Mouse (Mus musculus): ENCODE results near the gene Qrsl1. TPM values are rescaled to one million over a fixed set of nuclear protein-coding genes. Genes with fewer than 3 reads are reported as not detected.

Qrsl1 gene
- polyA plus RNA-seq, 1 experiment from 2014 or later, result 18.4 TPM

DNA sequence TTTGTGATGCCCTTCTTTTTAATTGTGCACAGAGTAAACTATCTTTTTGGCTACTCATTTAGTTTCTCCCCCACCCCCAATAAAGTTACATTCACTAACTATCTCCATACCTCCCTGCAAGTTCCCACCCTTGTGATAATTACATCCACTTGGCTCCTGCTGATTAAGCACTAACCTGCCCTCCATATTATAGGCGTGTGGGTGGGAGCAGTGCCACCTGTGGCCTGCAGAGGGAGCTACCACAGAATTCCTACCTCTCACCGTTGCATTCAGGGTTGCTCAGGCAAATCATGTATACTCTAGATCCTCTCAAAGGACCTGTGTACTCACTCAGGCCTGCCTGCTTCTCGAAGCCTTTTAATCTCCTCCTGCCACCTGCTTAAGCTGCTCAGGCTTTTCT, 56.1 kb downstream of the Qrsl1 start:
- no peak for ATAC-seq (ENCODE audit: insufficient read depth, low FRiP score)
- Histone ChIP-seq H3K4me3 (replicated peaks; ENCODE audit: low read length) (no peak overlapping the region), H3K4me1 (ENCODE audit: control insufficient read depth, insufficient read depth, low read length) (no peaks in the 10 kb centered on the region), H3K36me3 (ENCODE audit: control insufficient read depth, insufficient read depth, low read length) (no peaks in the 10 kb centered on the region), H3K9ac (ENCODE audit: low read length) (no peak overlapping the region), H3K27me3 (ENCODE audit: control insufficient read depth, insufficient read depth, low read length) (no peaks in the 10 kb centered on the region), H3K4me2 (ENCODE audit: low read depth, low read length) (no peak overlapping the region), H3K9me3 (replicated peaks; ENCODE audit: control insufficient read depth, low read length) (no peaks in the 10 kb centered on the region), H3K27ac (ENCODE audit: low read length) (no peak overlapping the region)
- 81% methylated on average over 3 of the region's 3 CpGs for whole genome bisulfite sequencing

DNA sequence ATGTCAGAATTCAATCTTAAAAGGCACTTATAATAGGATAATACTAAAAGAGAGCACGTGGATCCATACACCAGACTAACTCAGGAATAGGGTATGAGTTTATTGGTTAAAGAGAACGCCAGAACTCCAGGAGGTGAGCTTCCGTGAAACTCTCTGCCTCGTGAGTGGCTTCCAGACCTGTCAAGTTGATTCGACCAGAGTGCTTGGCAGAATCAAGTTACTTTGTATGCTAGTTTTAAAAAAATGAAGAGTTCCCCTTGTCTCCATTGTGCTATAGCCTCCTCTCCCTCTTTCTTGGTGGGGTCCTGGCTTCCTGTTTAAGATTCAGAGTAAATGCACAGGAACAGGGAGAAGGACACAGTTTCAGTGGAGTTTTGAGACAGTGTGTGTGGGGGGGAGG, 60.1 kb downstream of the Qrsl1 start:
- 81% methylated on average over 5 of the region's 5 CpGs for WGBS
- H3K27ac ChIP-seq (ENCODE audit: low read length), result no peak overlapping the region
- H3K4me3 ChIP-seq (replicated peaks; ENCODE audit: low read length), result no peak overlapping the region
- no peak overlapping the region for H3K9ac ChIP-seq (ENCODE audit: low read length)
- H3K27me3 ChIP-seq (ENCODE audit: control insufficient read depth, insufficient read depth, low read length), result no peaks in the 10 kb centered on the region
- H3K4me2 ChIP-seq (ENCODE audit: low read depth, low read length), result no peak overlapping the region
- no peaks in the 10 kb centered on the region for H3K36me3 ChIP-seq (ENCODE audit: control insufficient read depth, insufficient read depth, low read length)
- H3K9me3 ChIP-seq (replicated peaks; ENCODE audit: control insufficient read depth, low read length), result no peaks in the 10 kb centered on the region
- no peaks in the 10 kb centered on the region for H3K4me1 ChIP-seq (ENCODE audit: control insufficient read depth, insufficient read depth, low read length)
- ATAC-seq (ENCODE audit: insufficient read depth, low FRiP score), result no peak

DNA sequence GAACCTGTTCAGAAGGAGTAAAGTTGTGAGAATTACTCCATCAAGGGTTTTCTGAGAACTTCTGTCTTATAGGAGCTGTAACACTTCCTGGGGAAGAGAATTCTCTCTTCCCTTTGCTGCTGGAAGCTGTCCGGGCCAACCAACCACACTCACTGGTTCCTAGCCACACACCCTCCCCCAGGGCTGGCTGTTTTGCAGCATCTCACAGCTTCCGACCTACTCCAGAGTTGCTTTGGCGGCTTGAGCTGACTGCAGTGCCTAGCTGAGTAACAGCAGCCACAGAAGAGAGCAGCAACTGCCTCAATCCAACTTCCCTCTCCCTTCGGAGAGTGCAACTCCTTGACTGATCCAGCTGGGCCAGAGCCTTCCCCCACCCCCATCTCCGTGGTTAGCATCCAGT, 68.7 kb downstream of the Qrsl1 start:
- Histone ChIP-seq H3K4me2 (ENCODE audit: low read depth, low read length) (no peak overlapping the region), H3K9me3 (replicated peaks; ENCODE audit: control insufficient read depth, low read length) (no peaks in the 10 kb centered on the region), H3K27ac (ENCODE audit: low read length) (no peak overlapping the region), H3K9ac (ENCODE audit: low read length) (no peak overlapping the region), H3K4me3 (replicated peaks; ENCODE audit: low read length) (no peak overlapping the region), H3K36me3 (ENCODE audit: control insufficient read depth, insufficient read depth, low read length) (no peaks in the 10 kb centered on the region), H3K27me3 (ENCODE audit: control insufficient read depth, insufficient read depth, low read length) (no peaks in the 10 kb centered on the region), H3K4me1 (ENCODE audit: control insufficient read depth, insufficient read depth, low read length) (peaks cover 5% of the 10 kb centered on the region; the same call in 1 of the 2 replicates)
- 26% methylated on average over 5 of the region's 5 CpGs for WGBS
- no peak for ATAC-seq (ENCODE audit: insufficient read depth, low FRiP score)

GRCm38 (mm10) chr10:43830251-43831018, 71.1 kb downstream of the Qrsl1 start:
- no peak for ATAC-seq (ENCODE audit: insufficient read depth, low FRiP score)
- WGBS, result 35% methylated on average over 17 of the region's 17 CpGs
- Histone ChIP-seq H3K9ac (ENCODE audit: low read length) (no peak overlapping the region), H3K4me3 (replicated peaks; ENCODE audit: low read length) (no peak overlapping the region), H3K4me1 (ENCODE audit: control insufficient read depth, insufficient read depth, low read length) (peaks cover 5% of the 10 kb centered on the region; the same call in 1 of the 2 replicates), H3K27me3 (ENCODE audit: control insufficient read depth, insufficient read depth, low read length) (no peaks in the 10 kb centered on the region), H3K27ac (ENCODE audit: low read length) (no peak overlapping the region), H3K9me3 (replicated peaks; ENCODE audit: control insufficient read depth, low read length) (no peaks in the 10 kb centered on the region), H3K36me3 (ENCODE audit: control insufficient read depth, insufficient read depth, low read length) (no peaks in the 10 kb centered on the region), H3K4me2 (ENCODE audit: low read depth, low read length) (peak overlapping the region; percentile 15; the same call in 1 of the 2 replicates)

DNA sequence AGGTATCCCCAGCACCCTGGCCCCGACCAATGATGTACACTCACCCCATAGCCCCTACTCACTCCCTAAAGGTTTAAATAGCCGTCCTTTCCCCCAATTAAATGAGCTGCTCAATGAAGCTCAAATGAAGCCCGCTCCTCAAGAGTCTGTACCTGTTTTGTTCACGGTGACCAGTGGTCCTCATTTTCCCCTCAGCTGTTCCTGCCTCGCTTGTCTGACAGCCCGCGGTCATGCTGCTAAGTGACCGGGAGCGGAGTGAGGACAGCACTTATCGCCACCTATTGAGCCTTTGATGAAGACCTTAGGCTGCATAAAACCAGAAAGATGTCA, 72.9 kb downstream of the Qrsl1 start:
- no peaks in the 10 kb centered on the region for H3K9me3 ChIP-seq (replicated peaks; ENCODE audit: control insufficient read depth, low read length)
- H3K9ac ChIP-seq (ENCODE audit: low read length), result no peak overlapping the region
- no peaks in the 10 kb centered on the region for H3K36me3 ChIP-seq (ENCODE audit: control insufficient read depth, insufficient read depth, low read length)
- H3K27me3 ChIP-seq (ENCODE audit: control insufficient read depth, insufficient read depth, low read length), result no peaks in the 10 kb centered on the region
- ATAC-seq (ENCODE audit: insufficient read depth, low FRiP score), result no peak
- 92% methylated on average over 10 of the region's 10 CpGs for WGBS
- H3K27ac ChIP-seq (ENCODE audit: low read length), result no peak overlapping the region
- no peak overlapping the region for H3K4me3 ChIP-seq (replicated peaks; ENCODE audit: low read length)
- no peak overlapping the region for H3K4me2 ChIP-seq (ENCODE audit: low read depth, low read length)
- peaks cover 5% of the 10 kb centered on the region; the same call in 1 of the 2 replicates for H3K4me1 ChIP-seq (ENCODE audit: control insufficient read depth, insufficient read depth, low read length)

DNA sequence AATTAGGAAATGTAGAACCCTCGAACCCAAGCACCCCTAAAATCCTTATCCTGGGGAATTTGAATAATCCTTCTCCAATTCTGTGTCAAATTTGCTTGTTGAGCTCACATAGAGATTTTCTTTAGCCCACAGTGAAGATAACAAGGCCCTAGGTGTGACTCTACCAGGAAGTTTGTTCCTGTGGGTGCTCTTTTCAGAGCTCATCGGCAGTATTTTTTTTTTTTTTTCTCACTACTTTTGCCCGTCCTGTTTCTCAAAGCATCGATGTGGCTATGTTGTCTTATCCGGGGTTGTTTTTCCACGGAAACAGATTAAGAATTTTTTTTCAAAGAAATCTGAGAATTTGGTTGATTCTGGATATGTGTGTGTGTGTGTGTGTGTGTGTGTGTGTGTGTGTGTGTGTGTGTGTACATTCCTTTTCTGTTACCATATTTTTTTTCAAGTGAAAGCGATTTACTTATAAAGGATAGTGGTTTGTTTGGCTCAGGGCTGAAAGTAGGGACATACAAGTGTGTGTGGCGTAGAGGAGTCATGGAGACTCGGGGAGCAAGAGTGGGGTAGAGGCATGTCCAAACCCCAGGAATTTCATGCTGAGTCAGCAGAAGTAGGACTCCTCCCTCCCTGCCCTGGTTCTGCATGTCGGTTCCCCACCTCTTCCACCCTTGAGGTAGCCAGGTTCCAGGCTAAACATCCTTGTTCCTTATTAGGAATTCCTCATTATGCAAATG, 73.4 kb downstream of the Qrsl1 start:
- H3K4me2 ChIP-seq (ENCODE audit: low read depth, low read length), result no peak overlapping the region
- H3K27me3 ChIP-seq (ENCODE audit: control insufficient read depth, insufficient read depth, low read length), result no peaks in the 10 kb centered on the region
- 90% methylated on average over 10 of the region's 10 CpGs for WGBS
- H3K27ac ChIP-seq (ENCODE audit: low read length), result no peak overlapping the region
- no peak overlapping the region for H3K9ac ChIP-seq (ENCODE audit: low read length)
- H3K36me3 ChIP-seq (ENCODE audit: control insufficient read depth, insufficient read depth, low read length), result no peaks in the 10 kb centered on the region
- no peaks in the 10 kb centered on the region for H3K9me3 ChIP-seq (replicated peaks; ENCODE audit: control insufficient read depth, low read length)
- H3K4me3 ChIP-seq (replicated peaks; ENCODE audit: low read length), result no peak overlapping the region
- H3K4me1 ChIP-seq (ENCODE audit: control insufficient read depth, insufficient read depth, low read length), result peaks cover 5% of the 10 kb centered on the region; the same call in 1 of the 2 replicates
- no peak for ATAC-seq (ENCODE audit: insufficient read depth, low FRiP score)

DNA sequence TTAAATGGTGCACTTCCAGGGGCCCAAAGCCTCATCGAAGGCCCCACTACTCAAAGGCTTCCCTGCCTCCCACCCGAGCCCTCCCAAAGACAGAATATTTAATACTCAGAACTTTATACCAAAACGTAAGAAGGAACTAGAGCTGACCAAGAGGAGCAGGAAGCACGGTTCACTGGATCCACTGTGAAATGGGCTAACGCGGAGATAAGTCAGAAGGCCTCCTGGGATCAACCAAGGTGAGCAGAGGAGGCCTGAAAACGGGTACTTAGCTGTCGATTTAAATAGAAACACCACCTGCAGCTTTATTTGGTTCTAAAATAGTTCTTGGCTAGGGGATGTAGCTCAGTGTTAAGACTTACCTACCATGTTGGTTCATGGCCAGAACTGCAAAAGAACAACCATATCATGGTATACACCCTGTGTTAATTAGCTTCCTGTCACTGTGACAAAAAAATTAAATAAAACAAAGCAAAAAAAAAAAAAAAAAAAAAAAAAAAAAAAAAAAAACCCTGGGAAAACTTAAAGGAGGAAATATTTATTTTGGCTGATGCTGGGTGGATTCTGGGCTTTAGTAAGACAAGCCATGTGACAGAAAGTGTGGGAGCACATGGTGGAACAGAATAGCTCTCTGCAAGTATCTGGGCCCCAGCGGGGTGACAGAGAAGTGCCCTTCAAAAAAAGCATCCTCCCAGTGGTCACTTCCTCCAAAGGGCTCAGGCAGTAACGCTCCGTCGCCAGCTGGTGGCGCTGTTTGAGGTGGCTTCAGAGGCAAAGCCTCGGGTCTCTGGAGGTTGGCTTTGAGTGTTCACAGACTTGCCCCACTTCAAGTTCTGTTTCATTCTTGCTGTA, 74.5 kb downstream of the Qrsl1 start:
- Histone ChIP-seq H3K4me2 (ENCODE audit: low read depth, low read length) (no peak overlapping the region), H3K4me3 (replicated peaks; ENCODE audit: low read length) (no peak overlapping the region), H3K9me3 (replicated peaks; ENCODE audit: control insufficient read depth, low read length) (no peaks in the 10 kb centered on the region), H3K27me3 (ENCODE audit: control insufficient read depth, insufficient read depth, low read length) (no peaks in the 10 kb centered on the region), H3K4me1 (ENCODE audit: control insufficient read depth, insufficient read depth, low read length) (peaks cover 5% of the 10 kb centered on the region; the same call in 1 of the 2 replicates), H3K27ac (ENCODE audit: low read length) (no peak overlapping the region), H3K36me3 (ENCODE audit: control insufficient read depth, insufficient read depth, low read length) (no peaks in the 10 kb centered on the region), H3K9ac (ENCODE audit: low read length) (no peak overlapping the region)
- no peak for ATAC-seq (ENCODE audit: insufficient read depth, low FRiP score)
- 81% methylated on average over 14 of the region's 14 CpGs for WGBS

DNA sequence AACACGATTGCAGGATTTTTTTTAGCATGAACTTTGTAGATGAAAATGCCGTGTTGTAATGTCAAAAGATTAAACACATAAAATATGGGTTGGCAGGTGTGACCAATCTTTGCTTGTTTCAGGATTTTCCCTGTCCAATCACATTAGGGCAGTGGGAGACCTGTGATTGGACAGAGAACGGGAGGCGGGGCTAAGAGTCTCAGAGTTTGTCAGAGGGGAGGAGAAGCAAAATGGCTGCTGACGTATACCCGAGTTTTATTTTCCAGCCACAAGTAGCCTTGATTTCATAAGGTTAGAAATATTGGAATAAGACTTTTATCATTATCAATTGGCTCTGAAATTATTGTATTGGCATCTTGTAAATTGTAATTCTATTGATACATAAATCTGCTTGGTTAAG, 75.8 kb downstream of the Qrsl1 start:
- H3K36me3 ChIP-seq (ENCODE audit: control insufficient read depth, insufficient read depth, low read length), result no peaks in the 10 kb centered on the region
- no peak overlapping the region for H3K4me3 ChIP-seq (replicated peaks; ENCODE audit: low read length)
- WGBS, result 88% methylated on average over 6 of the region's 6 CpGs
- H3K27me3 ChIP-seq (ENCODE audit: control insufficient read depth, insufficient read depth, low read length), result no peaks in the 10 kb centered on the region
- no peak overlapping the region for H3K27ac ChIP-seq (ENCODE audit: low read length)
- H3K9me3 ChIP-seq (replicated peaks; ENCODE audit: control insufficient read depth, low read length), result no peaks in the 10 kb centered on the region
- no peak overlapping the region for H3K4me2 ChIP-seq (ENCODE audit: low read depth, low read length)
- peaks cover 4% of the 10 kb centered on the region; the same call in 1 of the 2 replicates for H3K4me1 ChIP-seq (ENCODE audit: control insufficient read depth, insufficient read depth, low read length)
- no peak for ATAC-seq (ENCODE audit: insufficient read depth, low FRiP score)
- no peak overlapping the region for H3K9ac ChIP-seq (ENCODE audit: low read length)

- no peaks in the 10 kb centered on the region for H3K27me3 ChIP-seq (ENCODE audit: control insufficient read depth, insufficient read depth, low read length)
- no peaks in the 10 kb centered on the region for H3K36me3 ChIP-seq (ENCODE audit: control insufficient read depth, insufficient read depth, low read length)
- H3K9ac ChIP-seq (ENCODE audit: low read length), result no peak overlapping the region
- no peaks in the 10 kb centered on the region for H3K9me3 ChIP-seq (replicated peaks; ENCODE audit: control insufficient read depth, low read length)
- no peak overlapping the region for H3K4me3 ChIP-seq (replicated peaks; ENCODE audit: low read length)
- no peak overlapping the region for H3K4me2 ChIP-seq (ENCODE audit: low read depth, low read length)
- no peak overlapping the region for H3K27ac ChIP-seq (ENCODE audit: low read length)
- no peak for ATAC-seq (ENCODE audit: insufficient read depth, low FRiP score)
- H3K4me1 ChIP-seq (ENCODE audit: control insufficient read depth, insufficient read depth, low read length), result no peaks in the 10 kb centered on the region
- 88% methylated on average over 3 of the region's 3 CpGs for WGBS
These were observed 76.8 kb downstream of the Qrsl1 start for GRCm38 (mm10) chr10:43824713-43825112.
